Mouse (Mus musculus): ENCODE measurements at regions not wholly inside any gene's neighbourhood (a gene's known extent, or its start where the extent isn't known, plus 50 kb on each side); places are given as distances from the start of the nearest gene placed in this dataset.

DNA sequence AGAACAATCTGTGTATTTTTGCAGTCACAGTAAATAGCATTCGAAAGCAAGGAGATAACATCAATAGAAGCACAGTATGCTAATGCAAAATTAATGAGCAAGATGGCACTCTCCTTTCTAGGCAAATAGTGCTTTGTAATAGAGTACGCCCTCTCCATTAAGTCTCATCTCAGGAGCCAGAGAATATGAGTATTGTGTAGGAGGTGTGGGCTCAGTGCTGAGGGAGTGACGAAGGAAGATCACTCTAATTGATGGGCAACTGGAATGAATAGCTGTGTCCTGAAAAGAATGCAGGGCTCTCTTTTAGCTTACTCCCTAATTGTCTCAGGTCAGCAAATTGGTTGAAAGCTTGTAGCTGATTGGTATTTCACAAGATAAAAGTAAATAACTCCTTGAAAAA lies 590.1 kb upstream of the Nrp1 start:
- Histone ChIP-seq H3K4me1 (no peaks in the 10 kb centered on the region), H3K27ac (no peak overlapping the region), H3K4me3 (no peak overlapping the region), H3K9ac (no peak overlapping the region), H3K36me3 (no peaks in the 10 kb centered on the region), H3K27me3 (no peaks in the 10 kb centered on the region), H3K4me2 (replicated peaks) (no peak overlapping the region), H3K9me3 (replicated peaks) (no peaks in the 10 kb centered on the region; the same call in 1 of the 2 replicates)
- no peak for ATAC-seq (ENCODE audit: low FRiP score)
- whole genome bisulfite sequencing: 46% methylated on average over 3 of the region's 3 CpGs

- no peak for ATAC-seq (ENCODE audit: low FRiP score)
- no peaks in the 10 kb centered on the region; the same call in 1 of the 2 replicates for H3K9me3 ChIP-seq (replicated peaks)
- 0 out of 2 replicates have a peak, but pooled peaks cover 2% of the 10 kb centered on the region for H3K4me1 ChIP-seq
- H3K4me3 ChIP-seq: no peak overlapping the region
- no peaks in the 10 kb centered on the region for H3K27me3 ChIP-seq
- H3K9ac ChIP-seq: no peak overlapping the region
- H3K4me2 ChIP-seq (replicated peaks): no peak overlapping the region
- 95% methylated on average over 1 of the region's 1 CpGs for WGBS
- no peak overlapping the region for H3K27ac ChIP-seq
- no peaks in the 10 kb centered on the region for H3K36me3 ChIP-seq
Observed at GRCm38 (mm10) chr8:127769651-127770050, 588.8 kb upstream of the Nrp1 start.

- Histone ChIP-seq H3K4me3 (no peak overlapping the region), H3K9ac (no peak overlapping the region), H3K9me3 (replicated peaks) (no peaks in the 10 kb centered on the region; the same call in 1 of the 2 replicates), H3K36me3 (no peaks in the 10 kb centered on the region), H3K4me1 (peaks cover 8% of the 10 kb centered on the region), H3K27ac (no peak overlapping the region), H3K4me2 (replicated peaks) (no peak overlapping the region), H3K27me3 (no peaks in the 10 kb centered on the region)
- 79% methylated on average over 1 of the region's 1 CpGs for WGBS
- ATAC-seq (ENCODE audit: low FRiP score): no peak
Observed at GRCm38 (mm10) chr8:127771781-127772180, 586.6 kb upstream of the Nrp1 start.

DNA sequence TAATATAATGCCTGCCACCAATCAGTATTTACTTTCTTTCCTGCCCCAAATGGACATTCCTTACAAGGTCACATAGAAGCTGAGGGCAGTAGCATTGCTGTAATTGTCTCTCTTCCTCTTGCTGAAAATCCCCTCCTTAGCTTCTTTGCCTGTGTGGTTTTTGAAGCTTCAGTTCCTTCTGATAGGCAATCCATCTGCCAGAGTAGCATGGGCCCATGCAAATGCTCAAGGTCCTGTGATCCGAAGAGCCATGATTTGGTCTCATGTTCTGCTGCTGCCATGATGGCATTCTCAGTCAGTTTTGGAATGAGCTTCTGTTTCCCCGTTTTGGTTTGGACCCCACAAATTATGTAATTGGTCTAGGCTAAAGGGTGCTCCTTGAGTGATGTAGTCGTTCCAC lies 586.0 kb upstream of the Nrp1 start:
- 92% methylated on average over 3 of the region's 3 CpGs for WGBS
- no peak overlapping the region for H3K4me3 ChIP-seq
- no peaks in the 10 kb centered on the region for H3K27me3 ChIP-seq
- ATAC-seq (ENCODE audit: low FRiP score): no peak
- H3K4me2 ChIP-seq (replicated peaks): no peak overlapping the region
- no peaks in the 10 kb centered on the region for H3K36me3 ChIP-seq
- H3K9me3 ChIP-seq (replicated peaks): no peaks in the 10 kb centered on the region; the same call in 1 of the 2 replicates
- H3K4me1 ChIP-seq: peaks cover 8% of the 10 kb centered on the region
- H3K9ac ChIP-seq: no peak overlapping the region
- no peak overlapping the region for H3K27ac ChIP-seq

DNA sequence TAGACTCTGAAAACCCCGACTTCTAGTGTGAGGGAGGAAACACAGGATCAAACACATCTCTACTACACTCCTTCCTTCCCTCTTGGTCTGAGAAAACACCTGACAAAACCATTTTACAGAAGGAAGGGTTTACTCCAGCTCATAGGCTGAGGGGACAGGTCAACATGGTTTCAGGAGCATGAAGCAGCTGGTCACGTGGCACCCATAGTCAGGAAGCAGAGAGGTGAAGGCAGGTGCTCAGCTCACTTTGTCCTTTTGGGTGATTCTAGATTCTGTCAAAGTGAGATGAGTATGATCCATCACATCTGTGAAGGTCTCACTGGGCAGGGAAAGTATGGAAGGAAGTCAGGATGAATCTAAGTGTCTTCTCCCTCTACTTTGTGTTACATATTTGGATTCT lies 585.5 kb upstream of the Nrp1 start:
- H3K36me3 ChIP-seq: no peaks in the 10 kb centered on the region
- no peaks in the 10 kb centered on the region for H3K27me3 ChIP-seq
- H3K4me2 ChIP-seq (replicated peaks): no peak overlapping the region
- H3K27ac ChIP-seq: no peak overlapping the region
- 91% methylated on average over 2 of the region's 2 CpGs for WGBS
- H3K9me3 ChIP-seq (replicated peaks): no peaks in the 10 kb centered on the region; the same call in 1 of the 2 replicates
- peaks cover 8% of the 10 kb centered on the region for H3K4me1 ChIP-seq
- no peak for ATAC-seq (ENCODE audit: low FRiP score)
- H3K4me3 ChIP-seq: no peak overlapping the region
- no peak overlapping the region for H3K9ac ChIP-seq

GRCm38 (mm10) chr8:127774642-127775041 lies 583.8 kb upstream of the Nrp1 start:
- ATAC-seq (ENCODE audit: low FRiP score): no peak
- Histone ChIP-seq H3K27me3 (no peaks in the 10 kb centered on the region), H3K36me3 (no peaks in the 10 kb centered on the region), H3K9ac (no peak overlapping the region), H3K27ac (no peak overlapping the region), H3K4me1 (peaks cover 15% of the 10 kb centered on the region), H3K9me3 (replicated peaks) (no peaks in the 10 kb centered on the region; the same call in 1 of the 2 replicates), H3K4me2 (replicated peaks) (no peak overlapping the region), H3K4me3 (no peak overlapping the region)
- WGBS: 67% methylated on average over 9 of the region's 9 CpGs

DNA sequence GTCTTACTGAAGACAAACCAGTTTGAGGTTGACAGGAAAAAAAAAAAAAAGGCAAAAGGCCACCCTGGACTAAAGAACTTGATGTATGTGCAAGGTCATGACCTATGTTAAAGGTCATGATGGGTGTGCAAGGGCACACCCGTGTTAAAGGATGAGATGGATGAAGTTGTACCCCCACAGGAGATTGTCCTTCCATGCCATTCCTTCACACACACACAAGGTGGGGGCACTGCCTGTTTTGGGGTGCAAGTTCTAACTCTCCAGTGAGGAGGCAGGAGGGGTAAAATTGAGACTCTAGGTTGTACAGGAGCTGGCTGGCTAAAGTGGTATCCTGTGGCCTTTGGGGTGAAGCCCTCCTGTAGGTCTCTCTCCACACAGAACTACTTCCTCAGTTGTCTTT lies 583.2 kb upstream of the Nrp1 start:
- H3K4me3 ChIP-seq: no peak overlapping the region
- no peaks in the 10 kb centered on the region for H3K27me3 ChIP-seq
- no peak overlapping the region for H3K9ac ChIP-seq
- no peak for ATAC-seq (ENCODE audit: low FRiP score)
- no peaks in the 10 kb centered on the region for H3K36me3 ChIP-seq
- no peak overlapping the region for H3K4me2 ChIP-seq (replicated peaks)
- H3K27ac ChIP-seq: no peak overlapping the region
- 0% methylated on average over 1 of the region's 1 CpGs for WGBS
- peaks cover 15% of the 10 kb centered on the region for H3K4me1 ChIP-seq
- H3K9me3 ChIP-seq (replicated peaks): no peaks in the 10 kb centered on the region; the same call in 1 of the 2 replicates

DNA sequence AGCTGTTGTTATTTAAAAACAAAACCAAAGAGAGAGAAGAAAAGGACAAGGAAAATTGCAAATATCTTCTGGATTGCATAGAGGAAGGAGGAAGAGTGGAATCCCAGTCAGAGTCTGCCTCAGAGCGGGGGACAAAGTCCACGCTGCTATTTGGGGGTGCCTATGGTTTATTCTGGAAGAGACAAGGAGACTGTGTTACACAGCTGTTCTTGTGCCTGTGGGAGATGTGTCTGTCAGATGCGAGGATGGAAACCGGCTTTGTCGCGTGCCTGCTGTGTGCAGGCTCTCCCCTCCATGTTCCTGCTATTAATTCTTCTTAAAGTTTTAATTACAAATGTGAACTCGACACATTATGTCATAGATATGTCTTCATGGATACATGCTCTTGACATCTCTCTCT lies 582.7 kb upstream of the Nrp1 start:
- 24% methylated on average over 7 of the region's 7 CpGs for WGBS
- Histone ChIP-seq H3K27ac (no peak overlapping the region), H3K27me3 (no peaks in the 10 kb centered on the region), H3K9ac (no peak overlapping the region), H3K4me2 (replicated peaks) (no peak overlapping the region), H3K4me3 (no peak overlapping the region), H3K4me1 (peaks cover 15% of the 10 kb centered on the region), H3K9me3 (replicated peaks) (no peaks in the 10 kb centered on the region; the same call in 1 of the 2 replicates), H3K36me3 (no peaks in the 10 kb centered on the region)
- no peak for ATAC-seq (ENCODE audit: low FRiP score)

DNA sequence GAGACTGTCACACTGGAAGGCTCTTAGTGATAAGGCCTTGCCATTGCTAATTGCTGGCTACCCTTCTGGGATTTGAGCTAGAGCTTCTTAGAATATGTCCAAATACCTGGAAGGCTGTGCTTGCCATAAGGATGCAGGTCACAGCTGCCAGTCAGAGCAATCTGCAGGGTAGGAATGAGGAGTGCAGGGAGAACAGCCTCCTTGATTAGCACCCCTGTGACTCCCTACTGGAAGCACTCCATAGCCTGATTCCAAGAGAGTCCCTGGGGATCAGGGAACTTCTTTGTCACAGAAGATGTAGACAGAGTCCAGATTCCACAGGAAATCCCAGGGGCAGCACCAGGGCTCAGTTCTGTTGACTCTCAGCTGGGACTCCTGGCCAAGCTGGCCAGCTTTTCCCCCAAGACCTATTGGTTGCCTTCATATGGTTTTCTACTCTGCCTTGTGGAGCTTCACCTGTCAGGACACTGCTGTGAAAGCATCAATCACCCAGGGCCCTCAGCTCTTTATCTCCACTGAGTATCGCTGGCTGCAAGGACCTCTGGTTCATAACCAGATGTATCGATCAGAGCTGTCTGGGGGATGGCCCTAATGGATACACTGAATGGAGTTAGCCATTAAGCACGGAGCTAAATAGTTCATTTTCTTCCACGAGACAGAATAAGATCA lies 579.9 kb upstream of the Nrp1 start:
- ATAC-seq (ENCODE audit: low FRiP score): peak; percentile 61
- Histone ChIP-seq H3K27ac (no peak overlapping the region), H3K9ac (no peak overlapping the region), H3K4me3 (no peak overlapping the region), H3K36me3 (no peaks in the 10 kb centered on the region), H3K4me1 (peaks cover 15% of the 10 kb centered on the region), H3K4me2 (replicated peaks) (no peak overlapping the region), H3K9me3 (replicated peaks) (no peaks in the 10 kb centered on the region), H3K27me3 (no peaks in the 10 kb centered on the region)
- 43% methylated on average over 4 of the region's 4 CpGs for WGBS

- no peak overlapping the region; the same call in 1 of the 2 replicates for H3K27ac ChIP-seq
- H3K4me3 ChIP-seq: no peak overlapping the region
- H3K9ac ChIP-seq: no peak overlapping the region
- ATAC-seq (ENCODE audit: low FRiP score): no peak
- no peaks in the 10 kb centered on the region for H3K9me3 ChIP-seq (replicated peaks)
- H3K4me2 ChIP-seq (replicated peaks): no peak overlapping the region
- H3K27me3 ChIP-seq: no peaks in the 10 kb centered on the region
- H3K4me1 ChIP-seq: peaks cover 15% of the 10 kb centered on the region
- no peaks in the 10 kb centered on the region for H3K36me3 ChIP-seq
- WGBS: 62% methylated on average over 7 of the region's 7 CpGs
Observed at GRCm38 (mm10) chr8:127779021-127779689, 579.2 kb upstream of the Nrp1 start.

- Histone ChIP-seq H3K4me2 (replicated peaks) (no peak overlapping the region), H3K27me3 (no peaks in the 10 kb centered on the region), H3K9ac (no peak overlapping the region), H3K4me3 (no peak overlapping the region), H3K4me1 (peaks cover 10% of the 10 kb centered on the region), H3K9me3 (replicated peaks) (no peaks in the 10 kb centered on the region), H3K36me3 (no peaks in the 10 kb centered on the region), H3K27ac (no peak overlapping the region)
- ATAC-seq (ENCODE audit: low FRiP score): no peak
- WGBS: 83% methylated on average over 3 of the region's 3 CpGs
Observed at GRCm38 (mm10) chr8:127780596-127780995, 577.8 kb upstream of the Nrp1 start.

- Histone ChIP-seq H3K36me3 (no peaks in the 10 kb centered on the region), H3K4me3 (no peak overlapping the region), H3K27ac (no peak overlapping the region), H3K9me3 (replicated peaks) (no peaks in the 10 kb centered on the region), H3K9ac (no peak overlapping the region), H3K4me2 (replicated peaks) (no peak overlapping the region), H3K27me3 (no peaks in the 10 kb centered on the region), H3K4me1 (peaks cover 7% of the 10 kb centered on the region; the same call in 1 of the 2 replicates)
- ATAC-seq (ENCODE audit: low FRiP score): no peak
- 79% methylated on average over 1 of the region's 1 CpGs for WGBS
Observed at GRCm38 (mm10) chr8:127781011-127781410, 577.4 kb upstream of the Nrp1 start.

- 86% methylated on average over 5 of the region's 5 CpGs for WGBS
- Histone ChIP-seq H3K4me3 (no peak overlapping the region), H3K4me2 (replicated peaks) (no peak overlapping the region), H3K27me3 (no peaks in the 10 kb centered on the region), H3K36me3 (no peaks in the 10 kb centered on the region), H3K9me3 (replicated peaks) (no peaks in the 10 kb centered on the region), H3K4me1 (peaks cover 3% of the 10 kb centered on the region; the same call in 1 of the 2 replicates), H3K27ac (no peak overlapping the region), H3K9ac (no peak overlapping the region)
- no peak for ATAC-seq (ENCODE audit: low FRiP score)
Observed at GRCm38 (mm10) chr8:127792611-127793010, 565.8 kb upstream of the Nrp1 start.

Data from hindbrain, embryonic 12.5 days (tissue).